Comparison of ENCODE assay signal across 13 mouse cellular contexts in genomic region chr12:82237946-82238345, GRCm38 (mm10).
DNase-seq lines count a peak whose midpoint lies in the region; ATAC-seq and TF ChIP-seq lines count a peak whose summit lies in the region.
"Had no signal": no experiment of that assay in that cellular context is flagged by ENCODE, and none has a peak within 500 bp of the region (broad histone marks: within the 10 kb centered on the region; RNA-seq: fewer than 3 reads in every experiment).

No protein-coding gene starts in this region.

- no peak overlapping the region for H3K4me3 ChIP-seq in heart, embryonic 14.5 days (ENCODE audit: control insufficient read depth in 1 of 2, insufficient read depth in 1 of 2, low read depth in 1 of 2, low read length in 2 of 2)
- no peak overlapping the region for H3K4me3 ChIP-seq in limb, embryonic 13.5 days
- no peak overlapping the region for H3K4me3 ChIP-seq in limb, embryonic 10.5 days
- no peak overlapping the region for H3K4me3 ChIP-seq in lung, postnatal 0 days (ENCODE audit: low read depth, low read length)
- H3K4me3 ChIP-seq: embryonic facial prominence, embryonic 15.5 days; left cerebral cortex, adult 2 months; liver, embryonic 13.5 days had no signal

- peaks cover 17 to 37% of the 10 kb centered on the region in 2 experiments for H3K4me1 ChIP-seq in heart, embryonic 14.5 days (ENCODE audit: control insufficient read depth in 2 of 2, insufficient read depth in 2 of 2, low read length in 2 of 2)
- H3K4me1 ChIP-seq in limb, embryonic 13.5 days = peaks cover 26% of the 10 kb centered on the region
- peaks cover 20% of the 10 kb centered on the region for H3K4me1 ChIP-seq in limb, embryonic 10.5 days
- no peaks in the 10 kb centered on the region; the same call in 1 of the 2 replicates for H3K4me1 ChIP-seq in lung, postnatal 0 days (ENCODE audit: insufficient read depth, low read depth, low read length)
- H3K4me1 ChIP-seq: embryonic facial prominence, embryonic 15.5 days had no signal

- H3K36me3 ChIP-seq in heart, embryonic 14.5 days (ENCODE audit: control insufficient read depth, insufficient read depth, low read length) = no peaks in the 10 kb centered on the region
- no peaks in the 10 kb centered on the region for H3K36me3 ChIP-seq in limb, embryonic 13.5 days
- H3K36me3 ChIP-seq in limb, embryonic 10.5 days = peaks cover 9% of the 10 kb centered on the region
- H3K36me3 ChIP-seq in lung, postnatal 0 days (ENCODE audit: insufficient read depth, low read length) = no peaks in the 10 kb centered on the region
- H3K36me3 ChIP-seq: embryonic facial prominence, embryonic 15.5 days; liver, embryonic 13.5 days had no signal

- H3K27me3 ChIP-seq in heart, embryonic 14.5 days (ENCODE audit: control insufficient read depth, insufficient read depth, low read length) = no peaks in the 10 kb centered on the region
- no peaks in the 10 kb centered on the region for H3K27me3 ChIP-seq in limb, embryonic 13.5 days
- H3K27me3 ChIP-seq in limb, embryonic 10.5 days (ENCODE audit: low read depth, poor library complexity, severe bottlenecking) = no peaks in the 10 kb centered on the region
- H3K27me3 ChIP-seq in lung, postnatal 0 days (replicated peaks; ENCODE audit: insufficient read depth, low read length) = no peaks in the 10 kb centered on the region
- H3K27me3 ChIP-seq: embryonic facial prominence, embryonic 15.5 days; liver, embryonic 13.5 days had no signal

- no peaks in the 10 kb centered on the region for H3K9me3 ChIP-seq in heart, embryonic 14.5 days (ENCODE audit: control insufficient read depth, low read length)
- no peaks in the 10 kb centered on the region for H3K9me3 ChIP-seq in limb, embryonic 13.5 days
- H3K9me3 ChIP-seq in limb, embryonic 10.5 days (replicated peaks) = no peaks in the 10 kb centered on the region
- no peaks in the 10 kb centered on the region for H3K9me3 ChIP-seq in lung, postnatal 0 days (ENCODE audit: low read length)
- H3K9me3 ChIP-seq: embryonic facial prominence, embryonic 15.5 days; liver, embryonic 13.5 days had no signal

- TF ChIP-seq POLR2A in brain, embryonic 14.5 days (IDR thresholded peaks at IDR 0.05; ENCODE audit: borderline replicate concordance, extremely low read depth, insufficient read depth, insufficient read length, poor library complexity, severe bottlenecking) = no peak

- intact Hi-C loops in heart, postnatal 36 days (cut with DNase I) = no loop called here

- no peak overlapping the region for H3K4me2 ChIP-seq in heart, embryonic 14.5 days (ENCODE audit: low read length)
- no peak overlapping the region for H3K4me2 ChIP-seq in limb, embryonic 13.5 days (replicated peaks)
- no peak overlapping the region for H3K4me2 ChIP-seq in lung, postnatal 0 days (replicated peaks; ENCODE audit: low read depth, low read length)
- H3K4me2 ChIP-seq: embryonic facial prominence, embryonic 15.5 days; liver, embryonic 13.5 days had no signal

- no peak for DNase-seq in heart, postnatal 36 days
- DNase-seq in limb, embryonic 10.5 days (ENCODE audit: low spot score) = no peak
- peak; percentile 56 for DNase-seq in brain, embryonic 14.5 days (ENCODE audit: low read depth)
- DNase-seq in lung, postnatal 0 days (ENCODE audit: low spot score) = peak; percentile 81
- DNase-seq in thymus, postnatal 0 days (ENCODE audit: low spot score) = no peak
- DNase-seq in gastrocnemius, postnatal 10 days = no peak
- DNase-seq: cerebellum, postnatal 36 days; kidney, adult 9 months had no signal

- TF ChIP-seq EP300 in lung, postnatal 0 days (IDR thresholded peaks at IDR 0.05) = no peak

- WGBS in heart, embryonic 14.5 days = 19% methylated on average over 4 of the region's 4 CpGs
- 57% methylated on average over 4 of the region's 4 CpGs for WGBS in limb, embryonic 13.5 days
- WGBS in limb, embryonic 10.5 days = 84% methylated on average over 4 of the region's 4 CpGs
- WGBS in lung, postnatal 0 days = 26% methylated on average over 4 of the region's 4 CpGs

- peak overlapping the region; percentile 53 to 56 for H3K27ac ChIP-seq in heart, embryonic 14.5 days (replicated peaks in 1 of 2; ENCODE audit: control insufficient read depth in 1 of 2, insufficient read depth in 1 of 2, low read depth in 2 of 2, low read length in 2 of 2)
- peak overlapping the region; percentile 10; the same call in 1 of the 2 replicates for H3K27ac ChIP-seq in limb, embryonic 13.5 days
- no peak overlapping the region for H3K27ac ChIP-seq in limb, embryonic 10.5 days
- no peak overlapping the region for H3K27ac ChIP-seq in lung, postnatal 0 days (ENCODE audit: low read length)
- H3K27ac ChIP-seq: embryonic facial prominence, embryonic 15.5 days; left cerebral cortex, adult 2 months; liver, embryonic 13.5 days had no signal

- peak; percentile 81 for ATAC-seq in heart, embryonic 14.5 days (ENCODE audit: insufficient number of reproducible peaks, insufficient read depth, low FRiP score, low read depth)
- ATAC-seq in limb, embryonic 13.5 days (ENCODE audit: low FRiP score, low read depth) = no peak
- peak; percentile 71 for ATAC-seq in lung, postnatal 0 days

- TF ChIP-seq CTCF in brain, embryonic 14.5 days (IDR thresholded peaks at IDR 0.05; ENCODE audit: borderline replicate concordance, extremely low read depth, insufficient read depth, insufficient read length) = no peak
- TF ChIP-seq CTCF in lung, postnatal 0 days (IDR thresholded peaks at IDR 0.05) = no peak

- H3K9ac ChIP-seq in heart, embryonic 14.5 days (ENCODE audit: low read length) = no peak overlapping the region
- no peak overlapping the region for H3K9ac ChIP-seq in limb, embryonic 13.5 days
- H3K9ac ChIP-seq in lung, postnatal 0 days (replicated peaks; ENCODE audit: low read depth) = no peak overlapping the region
- H3K9ac ChIP-seq: embryonic facial prominence, embryonic 15.5 days; liver, embryonic 13.5 days had no signal

Comparison
In these comparisons a context has a peak if more than half of its experiments do, and no peak if none do; other contexts are left out.
1. H3K27ac ChIP-seq: peak in heart, embryonic 14.5 days (2 of 2) and limb, embryonic 13.5 days (single experiment); none in limb, embryonic 10.5 days (single experiment) and lung, postnatal 0 days (single experiment).
2. DNase-seq: peak in brain, embryonic 14.5 days (single experiment) and lung, postnatal 0 days (single experiment); none in heart, postnatal 36 days (0 of 2), limb, embryonic 10.5 days (single experiment), thymus, postnatal 0 days (single experiment) and gastrocnemius, postnatal 10 days (single experiment).